Mouse (Mus musculus) lung, embryonic 16.5 days (tissue): Measurements from ENCODE around the gene Scn10a. TPM values are rescaled to one million over a fixed set of nuclear protein-coding genes. Genes with fewer than 3 reads are reported as not detected.

Source experiments
- ATAC-seq: fragments of 200-750 bp; cut with Nextera tagmentation; 2 replicates; pipeline ENCODE4 v1.8.0; 2017; ENCODE audit warnings: low read depth, mild to moderate bottlenecking, moderate library complexity
- H3K27ac ChIP-seq: fragments of 300-500 bp; sonication (generic); 2 replicates; pipeline ENCODE4 v1.5.1; 2014; ENCODE audit warnings: mild to moderate bottlenecking, control low read depth, low read length
- H3K27me3 ChIP-seq: fragments of 300-500 bp; sonication (generic); 2 replicates; pipeline ENCODE4 v1.6.1; 2014; ENCODE audit warnings: low read depth, low read length, mixed read lengths; ENCODE audit not compliant: control insufficient read depth, insufficient read depth
- H3K36me3 ChIP-seq: fragments of 300-500 bp; sonication (generic); 2 replicates; pipeline ENCODE4 v1.6.1; 2014; ENCODE audit warnings: low read length; ENCODE audit not compliant: control insufficient read depth, insufficient read depth
- H3K4me1 ChIP-seq: fragments of 300-500 bp; sonication (generic); replicated peaks from 2 replicates; pipeline ENCODE4 v1.6.1; 2014; ENCODE audit warnings: low read length, mixed read lengths; ENCODE audit not compliant: control insufficient read depth, insufficient read depth
- H3K4me2 ChIP-seq: fragments of 300-500 bp; sonication (generic); 2 replicates; pipeline ENCODE4 v1.6.1; 2014; ENCODE audit warnings: low read depth, low read length, control low read depth
- H3K4me3 ChIP-seq: fragments of 300-500 bp; sonication (generic); 2 replicates; pipeline ENCODE4 v1.5.1; 2014; ENCODE audit warnings: mild to moderate bottlenecking, low read length, control low read depth
- H3K9ac ChIP-seq: fragments of 300-500 bp; sonication (generic); 2 replicates; pipeline ENCODE4 v1.6.1; 2014; ENCODE audit warnings: low read length, control low read depth
- H3K9me3 ChIP-seq: fragments of 300-500 bp; sonication (generic); 2 replicates; pipeline ENCODE4 v1.6.1; 2016; ENCODE audit warnings: low read length; ENCODE audit not compliant: control insufficient read depth
- WGBS: fragments of 180-500 bp; shearing (Covaris S2); extraction: QIAGEN DNeasy Blood & Tissue Kit; methylation state at CpG from one replicate; pipeline ENCODE4 v1.1.7; 2014; 5-methylcytosine and 5-hydroxymethylcytosine counted together
- polyA plus RNA-seq: library from polyadenylated mRNA; unstranded; fragments of >200 nt; fragmentation: Nextera tagmentation; extraction: Ambion mirVana; gene quantifications from 2 replicates; pipeline ENCODE4 v1.2.1, GENCODE M21; 2015

Scn10a gene
- polyA plus RNA-seq: 0.06 and 0.11 TPM in 2 replicates

- WGBS: 73% methylated on average over 11 of the region's 11 CpGs
- Histone ChIP-seq H3K27ac (no peak within 1 kb of the TSS), H3K9me3 (no peaks in the 10 kb centered on the region), H3K4me2 (no peak within 1 kb of the TSS), H3K36me3 (no peaks in the 10 kb centered on the region), H3K4me1 (no peaks in the 10 kb centered on the region), H3K9ac (no peak within 1 kb of the TSS), H3K4me3 (no peak within 1 kb of the TSS), H3K27me3 (no peaks in the 10 kb centered on the region)
- ATAC-seq: no peak
These were observed at the start of gene Scn10a for GRCm38 (mm10) chr9:119719222-119719621. Scn10a (minus strand) TSS chr9:119719322.

GRCm38 (mm10) chr9:119768585-119768984, 49.5 kb upstream of the Scn10a start:
- H3K4me3 ChIP-seq: no peak overlapping the region
- no peak overlapping the region for H3K4me2 ChIP-seq
- 41% methylated on average over 7 of the region's 7 CpGs for WGBS
- H3K36me3 ChIP-seq: no peaks in the 10 kb centered on the region
- H3K27ac ChIP-seq: no peak overlapping the region
- no peak for ATAC-seq
- no peaks in the 10 kb centered on the region for H3K27me3 ChIP-seq
- no peaks in the 10 kb centered on the region for H3K9me3 ChIP-seq
- H3K4me1 ChIP-seq: no peaks in the 10 kb centered on the region
- no peak overlapping the region for H3K9ac ChIP-seq

GRCm38 (mm10) chr9:119760226-119760625, 41.1 kb upstream of the Scn10a start:
- H3K27me3 ChIP-seq: no peaks in the 10 kb centered on the region
- WGBS: 76% methylated on average over 3 of the region's 3 CpGs
- no peak overlapping the region for H3K4me3 ChIP-seq
- H3K36me3 ChIP-seq: no peaks in the 10 kb centered on the region
- no peak for ATAC-seq
- H3K27ac ChIP-seq: no peak overlapping the region
- no peak overlapping the region for H3K9ac ChIP-seq
- H3K4me1 ChIP-seq: no peaks in the 10 kb centered on the region
- H3K4me2 ChIP-seq: no peak overlapping the region
- peaks cover 3% of the 10 kb centered on the region; the same call in 1 of the 2 replicates for H3K9me3 ChIP-seq

GRCm38 (mm10) chr9:119759457-119759856, 40.3 kb upstream of the Scn10a start:
- 77% methylated on average over 1 of the region's 1 CpGs for WGBS
- H3K27me3 ChIP-seq: no peaks in the 10 kb centered on the region
- H3K4me2 ChIP-seq: no peak overlapping the region
- no peak overlapping the region for H3K9ac ChIP-seq
- H3K9me3 ChIP-seq: peaks cover 3% of the 10 kb centered on the region; the same call in 1 of the 2 replicates
- H3K36me3 ChIP-seq: no peaks in the 10 kb centered on the region
- H3K4me3 ChIP-seq: no peak overlapping the region
- ATAC-seq: no peak
- H3K27ac ChIP-seq: no peak overlapping the region
- no peaks in the 10 kb centered on the region for H3K4me1 ChIP-seq

GRCm38 (mm10) chr9:119751507-119751906, 32.4 kb upstream of the Scn10a start:
- H3K9ac ChIP-seq: no peak overlapping the region
- H3K27ac ChIP-seq: no peak overlapping the region
- no peaks in the 10 kb centered on the region for H3K27me3 ChIP-seq
- ATAC-seq: peak; percentile 28; the same call in 1 of the 2 replicates
- 7% methylated on average over 5 of the region's 5 CpGs for WGBS
- H3K4me3 ChIP-seq: no peak overlapping the region
- H3K4me2 ChIP-seq: no peak overlapping the region
- no peaks in the 10 kb centered on the region for H3K36me3 ChIP-seq
- H3K9me3 ChIP-seq: no peaks in the 10 kb centered on the region
- H3K4me1 ChIP-seq: peaks cover 4% of the 10 kb centered on the region; the same call in 1 of the 2 replicates

- 37% methylated on average over 9 of the region's 9 CpGs for WGBS
- ATAC-seq: peak; percentile 85
- Histone ChIP-seq H3K4me1 (peaks cover 4% of the 10 kb centered on the region; the same call in 1 of the 2 replicates), H3K4me2 (peak overlapping the region; percentile 11; the same call in 1 of the 2 replicates), H3K4me3 (no peak overlapping the region), H3K27ac (no peak overlapping the region), H3K9me3 (no peaks in the 10 kb centered on the region), H3K27me3 (no peaks in the 10 kb centered on the region), H3K9ac (no peak overlapping the region), H3K36me3 (no peaks in the 10 kb centered on the region)
These were observed 30.0 kb upstream of the Scn10a start for GRCm38 (mm10) chr9:119749112-119749511.

GRCm38 (mm10) chr9:119743900-119744299, 24.8 kb upstream of the Scn10a start:
- H3K4me1 ChIP-seq: peaks cover 3% of the 10 kb centered on the region; the same call in 1 of the 2 replicates
- ATAC-seq: 0 out of 2 replicates have a peak, but pooled peaks have one; percentile 17
- H3K9me3 ChIP-seq: no peaks in the 10 kb centered on the region
- 72% methylated on average over 4 of the region's 4 CpGs for WGBS
- no peak overlapping the region for H3K27ac ChIP-seq
- H3K4me3 ChIP-seq: no peak overlapping the region
- H3K9ac ChIP-seq: no peak overlapping the region
- no peaks in the 10 kb centered on the region for H3K36me3 ChIP-seq
- H3K4me2 ChIP-seq: no peak overlapping the region
- H3K27me3 ChIP-seq: no peaks in the 10 kb centered on the region

- no peak overlapping the region for H3K9ac ChIP-seq
- no peak overlapping the region for H3K27ac ChIP-seq
- no peak overlapping the region for H3K4me3 ChIP-seq
- 68% methylated on average over 3 of the region's 3 CpGs for WGBS
- no peaks in the 10 kb centered on the region for H3K9me3 ChIP-seq
- H3K27me3 ChIP-seq: no peaks in the 10 kb centered on the region
- H3K4me1 ChIP-seq: peaks cover 3% of the 10 kb centered on the region; the same call in 1 of the 2 replicates
- ATAC-seq: no peak
- H3K36me3 ChIP-seq: no peaks in the 10 kb centered on the region
- no peak overlapping the region for H3K4me2 ChIP-seq
These were observed 24.2 kb upstream of the Scn10a start for GRCm38 (mm10) chr9:119743312-119743711.

GRCm38 (mm10) chr9:119741101-119741786, 22.1 kb upstream of the Scn10a start:
- no peak overlapping the region for H3K27ac ChIP-seq
- no peaks in the 10 kb centered on the region for H3K36me3 ChIP-seq
- H3K4me2 ChIP-seq: no peak overlapping the region
- no peak overlapping the region for H3K9ac ChIP-seq
- H3K9me3 ChIP-seq: no peaks in the 10 kb centered on the region
- WGBS: 23% methylated on average over 5 of the region's 5 CpGs
- ATAC-seq: no peak
- H3K4me1 ChIP-seq: peaks cover 3% of the 10 kb centered on the region; the same call in 1 of the 2 replicates
- H3K4me3 ChIP-seq: no peak overlapping the region
- no peaks in the 10 kb centered on the region for H3K27me3 ChIP-seq
